Mouse (Mus musculus) kidney, embryonic 14.5 days (tissue): ENCODE measurements at regions not wholly inside any gene's neighbourhood (a gene's known extent, or its start where the extent isn't known, plus 50 kb on each side); places are given as distances from the start of the nearest gene placed in this dataset.

Experiments
- ATAC-seq: fragments of 200-750 bp; cut with Nextera tagmentation; 2 replicates; pipeline ENCODE4 v1.8.0; 2017; ENCODE audit warnings: moderate number of reproducible peaks, mild to moderate bottlenecking, moderate TSS enrichment, moderate library complexity; ENCODE audit not compliant: low FRiP score, low TSS enrichment
- H3K27ac ChIP-seq: fragments of 300-500 bp; sonication (generic); 2 replicates; pipeline ENCODE4 v1.5.1; 2014; ENCODE audit warnings: low read depth, mild to moderate bottlenecking, low read length, moderate library complexity, mixed read lengths
- H3K27me3 ChIP-seq: fragments of 300-500 bp; sonication (generic); 2 replicates; pipeline ENCODE4 v1.6.1; 2014; ENCODE audit warnings: mild to moderate bottlenecking, low read length; ENCODE audit not compliant: control insufficient read depth, insufficient read depth
- H3K36me3 ChIP-seq: fragments of 300-500 bp; sonication (generic); 2 replicates; pipeline ENCODE4 v1.6.1; 2014; ENCODE audit warnings: low read length, mixed read lengths; ENCODE audit not compliant: control insufficient read depth, insufficient read depth
- H3K4me1 ChIP-seq: fragments of 300-500 bp; sonication (generic); 2 replicates; pipeline ENCODE4 v1.6.1; 2014; ENCODE audit warnings: low read length, mixed read lengths; ENCODE audit not compliant: control insufficient read depth, insufficient read depth
- H3K4me2 ChIP-seq: fragments of 300-500 bp; sonication (generic); replicated peaks from 2 replicates; pipeline ENCODE4 v1.6.1; 2014; ENCODE audit warnings: low read depth, mild to moderate bottlenecking, low read length
- H3K4me3 ChIP-seq: fragments of 300-500 bp; sonication (generic); 2 replicates; pipeline ENCODE4 v1.5.1; 2014; ENCODE audit warnings: mild to moderate bottlenecking, low read length
- H3K9ac ChIP-seq: fragments of 300-500 bp; sonication (generic); 2 replicates; pipeline ENCODE4 v1.6.1; 2014; ENCODE audit warnings: low read depth, mild to moderate bottlenecking, low read length, moderate library complexity
- H3K9me3 ChIP-seq: fragments of 300-500 bp; sonication (generic); 2 replicates; pipeline ENCODE4 v1.6.1; 2016; ENCODE audit warnings: low read length; ENCODE audit not compliant: control insufficient read depth
- WGBS: fragments of 180-500 bp; shearing (Covaris S2); extraction: QIAGEN DNeasy Blood & Tissue Kit; methylation state at CpG from one replicate; pipeline ENCODE4 v1.1.7; 2014; 5-methylcytosine and 5-hydroxymethylcytosine counted together

DNA sequence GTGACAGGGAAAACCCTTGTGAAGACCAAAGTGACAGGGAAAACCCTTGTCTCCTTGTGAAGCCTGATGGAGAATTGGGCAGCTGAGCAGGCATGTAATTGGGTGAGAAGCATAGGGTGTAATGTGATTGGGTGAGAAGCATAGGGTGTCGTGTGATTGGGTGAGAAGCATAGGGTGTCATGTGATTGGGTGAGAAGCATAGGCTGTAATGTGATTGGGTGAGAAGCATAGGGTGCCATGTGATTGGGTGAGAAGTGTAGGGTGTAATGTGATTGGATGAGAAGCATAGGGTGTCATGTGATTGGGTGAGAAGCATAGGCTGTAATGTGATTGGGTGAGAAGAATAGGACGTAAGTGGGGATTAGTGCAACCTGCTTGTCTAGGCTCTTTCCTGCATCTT is 67.5 kb downstream of the Enc1 start:
- H3K9me3 ChIP-seq: no peaks in the 10 kb centered on the region
- no peak overlapping the region for H3K4me3 ChIP-seq
- H3K9ac ChIP-seq: no peak overlapping the region
- WGBS: 100% methylated on average over 2 of the region's 2 CpGs
- no peaks in the 10 kb centered on the region for H3K27me3 ChIP-seq
- H3K4me2 ChIP-seq: no peak overlapping the region
- H3K4me1 ChIP-seq: peaks cover 33% of the 10 kb centered on the region; the same call in 1 of the 2 replicates
- H3K36me3 ChIP-seq: no peaks in the 10 kb centered on the region
- ATAC-seq: no peak
- no peak overlapping the region for H3K27ac ChIP-seq
